Mouse (Mus musculus): ENCODE results near the gene Iqgap2.

The Iqgap2 gene

DNA sequence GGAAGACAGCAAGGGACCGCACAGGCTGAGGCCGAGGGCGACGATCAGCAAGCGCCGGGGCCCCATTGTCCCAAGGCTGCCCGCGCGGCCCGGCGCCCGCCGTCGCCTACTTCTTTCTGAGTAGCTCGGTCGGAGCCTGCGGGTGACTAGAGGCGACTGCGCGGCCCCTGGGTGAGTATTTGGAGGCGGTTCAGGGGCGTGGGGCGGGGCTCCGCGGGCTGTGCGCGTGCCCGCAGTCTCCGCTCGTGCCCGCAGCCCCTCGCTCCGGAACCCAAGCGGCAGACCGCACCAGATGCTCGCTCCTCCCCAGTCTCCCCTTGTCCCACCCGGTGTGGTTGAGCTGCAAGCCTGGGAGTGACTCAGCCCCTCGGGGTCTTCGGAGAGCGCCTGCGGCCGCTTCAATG lies 273.4 kb downstream of the Iqgap2 start, which contains the start of gene F2r:
Gene F2r, minus strand, starts transcription at position 179 of the 404 bp plus-strand sequence.
- peak; percentile 94 for DNase-seq (ENCODE audit: inconsistent ontology term)

- peak; percentile 49 for DNase-seq (ENCODE audit: inconsistent ontology term)
These were observed 274.0 kb downstream of the Iqgap2 start for GRCm38 (mm10) chr13:95617671-95618171.

DNA sequence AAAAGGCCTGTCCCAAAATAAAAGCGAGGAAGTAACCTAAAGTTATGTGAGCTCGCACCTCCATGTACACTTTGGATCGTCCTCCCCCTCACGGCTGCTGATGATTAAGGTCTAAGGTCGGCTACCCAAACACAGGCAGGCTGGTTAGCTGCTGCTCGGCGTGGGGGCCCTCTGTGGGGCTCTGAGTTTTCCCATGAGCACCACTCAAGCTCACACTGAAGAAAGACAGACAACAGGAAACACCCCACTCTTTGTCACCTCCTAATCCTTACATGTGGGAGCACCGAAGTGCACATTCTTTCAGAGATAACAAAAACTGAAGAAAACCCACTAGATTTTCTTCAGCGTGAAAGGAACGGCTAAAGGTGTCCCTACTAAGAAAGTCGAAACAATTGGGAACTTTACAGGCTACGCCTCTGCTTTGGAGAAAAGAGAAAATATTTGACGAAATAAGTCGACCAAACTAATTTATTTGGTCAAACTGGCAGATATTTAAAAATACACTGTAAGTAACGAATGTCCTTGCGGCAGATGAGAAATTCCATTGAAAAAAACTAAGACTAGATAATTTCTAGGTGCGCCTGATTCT lies 274.5 kb downstream of the Iqgap2 start:
- peak; percentile 41 for DNase-seq (ENCODE audit: inconsistent ontology term)

DNA sequence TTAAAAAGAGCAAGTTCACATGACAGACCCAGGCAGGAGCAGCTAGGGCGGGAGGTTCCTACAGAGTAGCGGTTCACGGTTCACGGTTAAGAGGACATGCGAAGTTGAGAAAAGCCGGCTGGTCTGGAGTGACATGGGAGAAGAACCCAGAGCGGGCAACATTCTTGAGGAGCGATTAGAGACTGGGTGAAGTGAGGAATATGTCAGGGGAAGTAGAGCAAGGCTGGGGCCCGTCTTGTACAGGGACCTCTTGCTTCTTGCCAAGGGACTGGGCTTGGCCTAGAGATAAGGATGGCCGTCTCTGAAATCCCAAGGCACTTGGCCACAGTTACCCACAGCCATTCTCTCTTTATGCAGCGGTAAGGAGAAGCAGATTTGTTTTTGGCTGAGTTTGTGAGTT lies 275.2 kb downstream of the Iqgap2 start:
- no peak for DNase-seq (ENCODE audit: inconsistent ontology term)

DNA sequence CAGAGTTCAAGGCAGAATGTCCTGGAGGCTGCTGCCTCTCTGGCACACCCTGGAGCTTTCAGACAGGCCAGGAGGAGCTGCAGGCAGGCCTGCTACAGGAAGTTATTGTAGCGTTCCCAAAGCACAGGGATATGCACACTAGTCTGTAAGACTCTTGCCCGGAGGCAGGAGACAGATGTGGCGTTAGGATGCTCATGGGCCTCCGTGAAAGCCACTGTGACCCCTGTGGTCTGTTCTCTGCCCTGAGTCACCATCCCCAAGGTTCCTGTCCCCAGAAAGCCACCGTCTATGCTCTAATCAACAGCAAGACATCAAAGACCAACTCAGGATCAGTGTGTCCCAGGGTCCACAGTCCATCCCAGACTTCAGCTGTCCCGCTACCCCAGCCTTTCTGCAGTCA lies 277.0 kb downstream of the Iqgap2 start:
- no peak for DNase-seq (ENCODE audit: inconsistent ontology term)

DNA sequence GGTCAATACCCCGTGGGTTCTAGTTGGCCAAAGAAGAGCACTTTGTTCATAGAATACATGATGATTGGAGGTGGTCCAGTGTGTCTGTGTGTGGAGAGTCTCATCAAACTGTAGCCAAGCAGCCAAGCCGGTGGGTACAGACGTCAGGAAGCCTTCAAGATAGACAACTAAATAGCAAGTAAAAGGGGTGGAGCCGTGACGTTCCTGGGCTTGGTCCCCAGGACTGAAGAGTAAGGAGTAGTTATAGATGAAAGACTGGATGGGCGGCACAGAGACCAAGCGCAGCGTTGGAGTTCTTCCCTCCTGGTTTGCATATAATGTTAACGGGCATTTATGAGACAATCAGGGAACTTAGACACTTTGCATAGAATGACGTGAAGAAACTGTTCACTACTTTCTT lies 279.5 kb downstream of the Iqgap2 start:
- no peak for DNase-seq (ENCODE audit: inconsistent ontology term)

- peak; percentile 77 for DNase-seq (ENCODE audit: inconsistent ontology term)
These were observed 280.0 kb downstream of the Iqgap2 start for GRCm38 (mm10) chr13:95611752-95612151.

DNA sequence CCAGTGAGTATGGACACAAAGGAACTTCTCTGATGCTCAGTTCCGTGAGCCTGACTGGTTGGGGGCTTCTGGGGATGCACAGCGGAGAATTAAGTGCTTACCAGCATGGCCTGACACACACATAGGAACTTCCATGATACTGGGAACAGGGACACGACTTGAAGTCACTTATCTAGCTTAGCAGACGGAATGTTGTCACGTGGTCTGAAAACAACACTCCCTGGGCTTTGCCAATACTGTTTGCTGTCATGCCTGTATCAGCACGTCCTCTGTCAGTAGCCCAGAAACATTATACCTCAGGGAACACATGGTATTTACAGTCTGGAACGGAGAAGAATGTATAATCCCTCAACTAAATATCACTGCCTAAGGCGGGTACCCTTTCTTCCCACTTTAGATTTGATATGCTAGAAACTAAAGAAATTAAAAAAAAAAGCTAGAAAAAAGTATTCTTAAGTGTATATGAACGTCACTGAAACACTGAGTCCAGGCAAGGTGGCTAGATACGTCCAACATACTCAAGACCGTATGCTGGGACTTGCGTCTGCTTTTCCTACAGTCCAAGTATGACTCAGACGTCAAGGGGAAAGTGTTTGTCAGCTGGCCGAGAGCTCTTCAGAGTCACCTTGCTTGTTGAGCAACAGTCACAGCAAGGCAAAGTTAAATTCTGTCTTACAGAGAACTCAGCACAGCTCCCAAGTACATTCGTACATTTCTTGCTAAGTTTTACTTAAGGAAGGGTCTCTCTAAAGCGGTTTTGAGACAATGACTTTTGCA lies 280.7 kb downstream of the Iqgap2 start:
- no peak for DNase-seq (ENCODE audit: inconsistent ontology term)

DNA sequence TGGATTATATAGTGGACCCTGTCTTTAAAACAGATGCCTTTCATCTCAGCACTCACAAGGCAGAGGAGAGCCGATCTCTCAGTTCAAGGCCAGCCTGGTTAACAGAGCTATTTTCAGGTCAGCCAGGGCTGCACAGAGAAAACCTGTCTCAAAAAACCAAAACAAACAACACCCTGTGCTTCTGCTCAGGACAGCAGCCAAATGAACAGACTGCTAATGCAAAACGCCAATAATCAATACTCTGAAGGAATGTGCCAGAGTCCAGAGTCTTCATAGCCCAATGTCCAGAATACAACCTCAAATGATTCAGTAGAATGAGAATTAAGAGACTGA lies 282.7 kb downstream of the Iqgap2 start:
- no peak for DNase-seq (ENCODE audit: inconsistent ontology term)

GRCm38 (mm10) chr13:95608416-95609087 lies 283.2 kb downstream of the Iqgap2 start:
- DNase-seq (ENCODE audit: inconsistent ontology term): peak; percentile 55

- DNase-seq (ENCODE audit: inconsistent ontology term): no peak
These were observed 284.7 kb downstream of the Iqgap2 start for GRCm38 (mm10) chr13:95607019-95607418.

GRCm38 (mm10) chr13:95604288-95604687 lies 287.4 kb downstream of the Iqgap2 start:
- no peak for DNase-seq (ENCODE audit: inconsistent ontology term)

DNA sequence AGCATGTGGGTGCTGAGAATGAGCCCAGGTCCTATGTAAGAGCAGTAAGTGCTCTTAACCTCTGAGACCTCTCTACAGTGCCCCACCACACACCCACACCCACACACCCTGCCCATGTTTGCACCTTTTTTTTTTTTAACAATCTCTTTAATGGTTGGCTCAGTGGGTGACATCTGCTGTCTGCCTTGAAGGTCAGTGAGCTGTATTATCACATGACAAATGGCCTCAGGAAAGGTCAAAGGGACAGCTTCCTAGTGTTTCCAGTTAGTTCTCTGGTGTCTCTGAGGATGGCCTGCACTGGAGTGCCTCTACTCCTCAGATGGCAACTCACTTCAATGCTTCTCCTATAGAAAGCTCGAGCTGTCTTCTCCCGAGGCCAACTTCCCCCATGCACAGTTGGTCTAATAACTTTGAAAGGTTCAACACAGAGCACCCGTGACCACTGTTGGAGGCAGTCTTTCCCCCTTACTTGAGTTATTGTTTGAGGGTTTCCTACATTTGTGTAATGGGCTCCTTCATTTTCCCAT lies 291.8 kb downstream of the Iqgap2 start:
- DNase-seq (ENCODE audit: inconsistent ontology term): no peak

DNA sequence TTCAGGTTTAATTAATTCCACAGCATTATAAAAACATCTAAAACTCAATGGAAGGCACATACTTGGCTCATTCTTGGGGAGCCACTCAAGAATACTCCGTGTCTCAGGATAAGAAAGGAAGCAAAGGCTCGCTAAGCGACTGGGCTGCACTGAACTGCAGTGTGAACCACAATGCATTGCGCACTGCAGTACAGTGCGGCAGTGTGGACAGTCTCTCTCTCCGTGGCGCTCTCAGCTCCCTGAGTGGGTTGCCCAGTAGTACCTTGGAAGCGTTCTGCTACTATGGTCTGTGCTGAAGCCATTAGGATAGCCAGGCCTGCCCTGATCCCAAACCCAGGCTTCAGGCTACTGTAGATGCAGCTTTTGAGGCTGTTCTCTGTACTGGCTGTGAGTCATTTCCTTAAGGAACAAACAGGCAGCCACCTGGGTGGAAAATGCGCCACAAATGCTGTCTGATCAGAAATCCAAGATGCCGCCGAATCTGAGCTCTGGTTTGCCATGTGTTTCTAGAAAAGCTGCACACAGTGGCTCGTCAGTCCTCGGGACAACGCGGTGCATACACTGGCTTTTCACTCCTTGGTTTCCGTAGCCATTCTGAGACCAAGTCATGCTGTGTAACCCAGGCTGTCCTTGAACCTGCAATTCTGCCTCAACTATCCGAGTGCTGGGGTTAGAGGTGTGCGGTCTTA lies 293.3 kb downstream of the Iqgap2 start:
- DNase-seq (ENCODE audit: inconsistent ontology term): no peak

- DNase-seq (ENCODE audit: inconsistent ontology term): no peak
These were observed 294.1 kb downstream of the Iqgap2 start for GRCm38 (mm10) chr13:95597578-95597977.

- DNase-seq (ENCODE audit: inconsistent ontology term): no peak
These were observed 295.0 kb downstream of the Iqgap2 start for GRCm38 (mm10) chr13:95596689-95597088.

- DNase-seq (ENCODE audit: inconsistent ontology term): peak; percentile 42
These were observed 295.8 kb downstream of the Iqgap2 start for GRCm38 (mm10) chr13:95595921-95596320.

GRCm38 (mm10) chr13:95595411-95595810 lies 296.3 kb downstream of the Iqgap2 start:
- DNase-seq (ENCODE audit: inconsistent ontology term): no peak

DNA sequence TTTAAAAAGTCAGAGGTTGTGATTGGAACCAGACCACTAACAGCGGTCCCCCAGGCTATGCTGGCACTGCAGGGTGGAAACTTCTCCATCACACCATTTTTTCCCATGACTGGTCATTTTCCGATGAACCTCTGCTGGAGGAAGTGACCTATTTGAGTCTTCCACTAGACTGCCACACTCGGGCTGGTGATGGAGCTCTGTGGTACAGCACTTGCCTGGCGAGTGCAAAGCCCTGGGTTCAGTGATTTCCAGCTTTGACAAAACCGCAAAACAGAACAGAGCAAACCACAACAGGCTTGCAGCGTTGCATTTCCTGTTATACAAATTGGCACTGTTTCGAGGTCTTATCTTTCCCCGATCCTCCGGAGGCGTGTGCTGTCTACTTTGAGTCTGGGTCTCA lies 298.9 kb downstream of the Iqgap2 start:
- no peak for DNase-seq (ENCODE audit: inconsistent ontology term)

- DNase-seq (ENCODE audit: inconsistent ontology term): no peak
These were observed 300.1 kb downstream of the Iqgap2 start for GRCm38 (mm10) chr13:95591606-95592005.

- no peak for DNase-seq (ENCODE audit: inconsistent ontology term)
These were observed 304.1 kb downstream of the Iqgap2 start for GRCm38 (mm10) chr13:95587628-95588027.

DNA sequence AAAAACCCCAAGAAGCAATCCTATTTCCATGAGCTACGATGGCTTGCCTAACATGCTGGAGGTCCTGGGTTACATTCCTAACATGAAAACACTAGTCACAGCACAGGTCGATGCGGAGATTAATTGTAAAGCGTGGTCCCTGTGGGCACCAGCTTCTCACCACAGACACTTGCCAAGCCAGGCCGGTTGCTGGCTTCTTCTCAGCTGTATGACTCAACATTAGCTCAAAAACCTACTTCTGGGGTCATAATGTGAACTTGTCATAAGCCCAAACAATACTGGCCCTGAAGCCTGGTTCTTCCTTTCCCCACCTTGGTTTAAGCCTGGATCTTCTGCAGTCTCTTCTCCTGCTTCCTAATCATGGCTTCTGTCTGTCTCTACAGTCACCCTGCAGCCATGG lies 306.8 kb downstream of the Iqgap2 start:
- DNase-seq (ENCODE audit: inconsistent ontology term): peak; percentile 62
